Mouse (Mus musculus) bone marrow macrophage, adult 2 months (primary cell): ENCODE measurements around the gene Fam129a.

ENCODE experiments used
- CTCF ChIP-seq: IDR thresholded peaks from 2 replicates; pipeline ENCODE4 v1.5.1; 2012; ENCODE audit warnings: low read depth, mild to moderate bottlenecking, low read length, moderate library complexity
- POLR2A ChIP-seq: IDR thresholded peaks from 2 replicates; pipeline ENCODE4 v1.6.1; 2012; ENCODE audit warnings: mild to moderate bottlenecking, low read depth, low read length, borderline replicate concordance

- no peak for TF ChIP-seq CTCF
- TF ChIP-seq POLR2A, result no peak
Observed at GRCm38 (mm10) chr1:151708966-151709733, 138.2 kb downstream of the Fam129a start.
